Comparison of ENCODE assay signal across 10 mouse cellular contexts in the genomic region with DNA sequence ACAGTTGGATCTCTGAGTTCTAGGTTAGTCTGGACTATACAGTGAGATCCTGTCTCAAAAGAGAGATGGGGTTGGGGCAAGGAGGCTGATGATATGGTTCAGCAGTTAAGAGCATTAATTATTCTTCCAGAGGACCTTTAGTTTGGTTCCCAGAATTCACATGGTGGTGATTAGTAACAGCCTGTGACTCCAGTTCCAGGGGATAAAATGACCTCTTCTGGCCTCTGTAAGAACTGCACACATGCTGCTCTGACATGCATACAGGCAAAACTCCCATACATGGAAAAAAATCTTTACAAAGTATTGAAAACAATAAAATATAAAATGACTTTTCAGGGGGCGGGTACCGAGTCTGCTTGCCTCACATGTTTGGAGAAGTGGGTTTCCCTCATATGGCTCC. TPM values are rescaled to one million over a fixed set of nuclear protein-coding genes. Genes with fewer than 3 reads are reported as not detected.
DNase-seq lines count a peak whose midpoint lies in the region; ATAC-seq and TF ChIP-seq lines count a peak whose summit lies in the region.
"Had no signal": no experiment of that assay in that cellular context is flagged by ENCODE, and none has a peak within 500 bp of the region (broad histone marks: within the 10 kb centered on the region; RNA-seq: fewer than 3 reads in every experiment).

No protein-coding gene starts in this region.

- no peak for TF ChIP-seq EP300 in stomach, postnatal 0 days (optimal IDR thresholded peaks at IDR 0.05)

- H3K36me3 ChIP-seq in heart, embryonic 11.5 days (ENCODE audit: control insufficient read depth, insufficient read depth, low read length): peaks cover 8% of the 10 kb centered on the region; the same call in 1 of the 2 replicates
- H3K36me3 ChIP-seq in embryonic facial prominence, embryonic 13.5 days: peaks cover 24% of the 10 kb centered on the region
- no peaks in the 10 kb centered on the region; the same call in 1 of the 2 replicates for H3K36me3 ChIP-seq in stomach, postnatal 0 days (ENCODE audit: control insufficient read depth, insufficient read depth, low read length)

- no peak overlapping the region for H3K4me3 ChIP-seq in heart, embryonic 11.5 days (ENCODE audit: low read depth, low read length)
- H3K4me3 ChIP-seq in embryonic facial prominence, embryonic 13.5 days: no peak overlapping the region
- no peak overlapping the region for H3K4me3 ChIP-seq in stomach, postnatal 0 days (ENCODE audit: low read depth, low read length)
- H3K4me3 ChIP-seq: limb, embryonic 15.5 days had no signal

- no peak overlapping the region for H3K27ac ChIP-seq in heart, embryonic 11.5 days (ENCODE audit: low read depth, low read length)
- peak overlapping the region; percentile 48; the same call in 1 of the 2 replicates for H3K27ac ChIP-seq in embryonic facial prominence, embryonic 13.5 days
- H3K27ac ChIP-seq in stomach, postnatal 0 days (replicated peaks): 0 out of 2 replicates have a peak overlapping the region, but pooled peaks have one; percentile 35
- H3K27ac ChIP-seq: limb, embryonic 15.5 days had no signal

- H3K4me1 ChIP-seq in heart, embryonic 11.5 days (ENCODE audit: control insufficient read depth, insufficient read depth, low read length): peaks cover 19% of the 10 kb centered on the region
- H3K4me1 ChIP-seq in embryonic facial prominence, embryonic 13.5 days: peaks cover 34% of the 10 kb centered on the region
- peaks cover 10% of the 10 kb centered on the region for H3K4me1 ChIP-seq in stomach, postnatal 0 days (replicated peaks; ENCODE audit: control insufficient read depth, insufficient read depth)

- ATAC-seq in heart, embryonic 11.5 days (replicated peaks; ENCODE audit: insufficient number of reproducible peaks, low FRiP score, low TSS enrichment): no peak
- ATAC-seq in embryonic facial prominence, embryonic 13.5 days (ENCODE audit: insufficient number of reproducible peaks, insufficient read depth, low FRiP score, low TSS enrichment, low read depth): no peak
- ATAC-seq in stomach, postnatal 0 days (ENCODE audit: low FRiP score, low TSS enrichment): no peak
- no peak for ATAC-seq in megakaryocyte progenitor cell, adult 5-6 weeks (replicated peaks; ENCODE audit: poor library complexity)

- no peaks in the 10 kb centered on the region for H3K9me3 ChIP-seq in heart, embryonic 11.5 days (replicated peaks; ENCODE audit: control insufficient read depth, low read length)
- H3K9me3 ChIP-seq in embryonic facial prominence, embryonic 13.5 days: no peaks in the 10 kb centered on the region
- H3K9me3 ChIP-seq in stomach, postnatal 0 days (ENCODE audit: control insufficient read depth, low read length): no peaks in the 10 kb centered on the region
- H3K9me3 ChIP-seq: limb, embryonic 15.5 days had no signal

- 85% methylated on average over 2 of the region's 2 CpGs for WGBS in heart, embryonic 11.5 days (ENCODE audit: insufficient replicate concordance)
- WGBS in embryonic facial prominence, embryonic 13.5 days: 73% methylated on average over 2 of the region's 2 CpGs
- 65% methylated on average over 2 of the region's 2 CpGs for WGBS in stomach, postnatal 0 days

- peak; percentile 73 for TF ChIP-seq CTCF in stomach, postnatal 0 days (IDR thresholded peaks at IDR 0.05; ENCODE audit: low read depth)

- H3K4me2 ChIP-seq in heart, embryonic 11.5 days: no peak overlapping the region
- no peak overlapping the region for H3K4me2 ChIP-seq in embryonic facial prominence, embryonic 13.5 days
- no peak overlapping the region for H3K4me2 ChIP-seq in stomach, postnatal 0 days (replicated peaks; ENCODE audit: low read depth)
- H3K4me2 ChIP-seq: limb, embryonic 15.5 days had no signal

- DNase-seq in heart, postnatal 4 days: peak; percentile 55
- peak; percentile 45 to 48 for DNase-seq in spleen, postnatal 36 days (ENCODE audit: low spot score in 2 of 2)
- DNase-seq in spleen, adult 12 weeks (ENCODE audit: low spot score): no peak
- DNase-seq in stomach, postnatal 0 days (ENCODE audit: low spot score): peak; percentile 45
- DNase-seq in ovary, postnatal 10 days (ENCODE audit: low spot score): no peak
- DNase-seq: heart, adult 11 months had no signal

- H3K9ac ChIP-seq in heart, embryonic 11.5 days (ENCODE audit: low read depth, low read length): no peak overlapping the region
- H3K9ac ChIP-seq in embryonic facial prominence, embryonic 13.5 days: no peak overlapping the region
- H3K9ac ChIP-seq in stomach, postnatal 0 days (ENCODE audit: low read length): no peak overlapping the region
- H3K9ac ChIP-seq: limb, embryonic 15.5 days had no signal

- no peaks in the 10 kb centered on the region for H3K27me3 ChIP-seq in heart, embryonic 11.5 days (ENCODE audit: control insufficient read depth, insufficient read depth, low read length)
- H3K27me3 ChIP-seq in embryonic facial prominence, embryonic 13.5 days: no peaks in the 10 kb centered on the region
- H3K27me3 ChIP-seq in stomach, postnatal 0 days (ENCODE audit: control insufficient read depth, insufficient read depth, low read length): no peaks in the 10 kb centered on the region
- H3K27me3 ChIP-seq: limb, embryonic 15.5 days had no signal

RNA-seq across cellular contexts. Expression of a gene that starts 3.1 kb away (rescaled TPM):
- total RNA-seq in heart, postnatal 4 days (2021): 10 to 100 TPM; 35.2 to 35.3 TPM
- polyA plus RNA-seq in heart, embryonic 11.5 days (2014; fragmentation: Nextera tagmentation; extraction: Ambion mirVana): 23.8 and 27.4 TPM in 2 replicates
- polyA plus RNA-seq in embryonic facial prominence, embryonic 13.5 days (2015; fragmentation: Nextera tagmentation; extraction: Ambion mirVana): 67.3 and 67.7 TPM in 2 replicates
- 36.5 and 38.6 TPM in 2 replicates for polyA plus RNA-seq in stomach, postnatal 0 days (2015; fragmentation: Nextera tagmentation; extraction: Ambion mirVana)
- 18.4 and 18.6 TPM in 2 replicates for total RNA-seq in megakaryocyte progenitor cell, adult 5-6 weeks (2015)
- total RNA-seq in megakaryocyte progenitor cell, adult 5-6 weeks (2017): 8.6 and 11.9 TPM in 2 replicates

RNA-seq across cellular contexts. Expression of a gene that starts 3.3 kb away (rescaled TPM):
- 100 to 1,000 TPM; 231 to 246 TPM for total RNA-seq in heart, postnatal 4 days (2021)
- 138 and 150 TPM in 2 replicates for polyA plus RNA-seq in heart, embryonic 11.5 days (2014; fragmentation: Nextera tagmentation; extraction: Ambion mirVana)
- 278 and 306 TPM in 2 replicates for polyA plus RNA-seq in embryonic facial prominence, embryonic 13.5 days (2015; fragmentation: Nextera tagmentation; extraction: Ambion mirVana)
- polyA plus RNA-seq in stomach, postnatal 0 days (2015; fragmentation: Nextera tagmentation; extraction: Ambion mirVana): 196 and 203 TPM in 2 replicates
- 120 and 142 TPM in 2 replicates for total RNA-seq in megakaryocyte progenitor cell, adult 5-6 weeks (2015)
- total RNA-seq in megakaryocyte progenitor cell, adult 5-6 weeks (2017): 105 and 109 TPM in 2 replicates

RNA-seq across cellular contexts. Expression of a gene that starts 19.3 kb away (rescaled TPM):
- not detected for total RNA-seq in heart, postnatal 4 days (2021)
- polyA plus RNA-seq in heart, embryonic 11.5 days (2014; fragmentation: Nextera tagmentation; extraction: Ambion mirVana): not detected in 2 replicates
- polyA plus RNA-seq in embryonic facial prominence, embryonic 13.5 days (2015; fragmentation: Nextera tagmentation; extraction: Ambion mirVana): not detected in 2 replicates
- polyA plus RNA-seq in stomach, postnatal 0 days (2015; fragmentation: Nextera tagmentation; extraction: Ambion mirVana): 0.16 and 0.33 TPM in 2 replicates
- total RNA-seq in megakaryocyte progenitor cell, adult 5-6 weeks (2015): 0.47 and 0.98 TPM in 2 replicates
- 1.2 TPM in 1 of 2 replicates, not detected in the other for total RNA-seq in megakaryocyte progenitor cell, adult 5-6 weeks (2017)
- polyA plus RNA-seq: limb, embryonic 15.5 days had no signal

RNA-seq across cellular contexts. Expression of a gene that starts 25.8 kb away (rescaled TPM):
- under 1 TPM; 0.45 to 0.48 TPM for total RNA-seq in heart, postnatal 4 days (2021)
- 0.87 and 1.7 TPM in 2 replicates for polyA plus RNA-seq in heart, embryonic 11.5 days (2014; fragmentation: Nextera tagmentation; extraction: Ambion mirVana)
- not detected in 2 replicates for polyA plus RNA-seq in embryonic facial prominence, embryonic 13.5 days (2015; fragmentation: Nextera tagmentation; extraction: Ambion mirVana)
- 0.44 TPM in 1 of 2 replicates, not detected in the other for polyA plus RNA-seq in stomach, postnatal 0 days (2015; fragmentation: Nextera tagmentation; extraction: Ambion mirVana)
- not detected in 2 replicates for total RNA-seq in megakaryocyte progenitor cell, adult 5-6 weeks (2015)
- total RNA-seq in megakaryocyte progenitor cell, adult 5-6 weeks (2017): 0.34 TPM in 1 of 2 replicates, not detected in the other
- polyA plus RNA-seq: limb, embryonic 15.5 days had no signal

RNA-seq across cellular contexts. Expression of a gene that starts 29.6 kb away (rescaled TPM):
- 10 to 100 TPM; 13.5 to 13.9 TPM for total RNA-seq in heart, postnatal 4 days (2021)
- polyA plus RNA-seq in heart, embryonic 11.5 days (2014; fragmentation: Nextera tagmentation; extraction: Ambion mirVana): 8.1 and 10.0 TPM in 2 replicates
- polyA plus RNA-seq in embryonic facial prominence, embryonic 13.5 days (2015; fragmentation: Nextera tagmentation; extraction: Ambion mirVana): 6.8 TPM in 2 replicates
- 11.6 and 12.5 TPM in 2 replicates for polyA plus RNA-seq in stomach, postnatal 0 days (2015; fragmentation: Nextera tagmentation; extraction: Ambion mirVana)
- 0.99 and 1.2 TPM in 2 replicates for total RNA-seq in megakaryocyte progenitor cell, adult 5-6 weeks (2015)
- 2.5 and 3.0 TPM in 2 replicates for total RNA-seq in megakaryocyte progenitor cell, adult 5-6 weeks (2017)

Comparison
In these comparisons a context has a peak if more than half of its experiments do, and no peak if none do; other contexts are left out.
1. DNase-seq: peak in heart, postnatal 4 days (single experiment), spleen, postnatal 36 days (2 of 2) and stomach, postnatal 0 days (single experiment); none in spleen, adult 12 weeks (single experiment) and ovary, postnatal 10 days (single experiment).